Mouse (Mus musculus): ENCODE data around the gene Cacna1g. TPM values are rescaled to one million over a fixed set of nuclear protein-coding genes. Genes with fewer than 3 reads are reported as not detected.
"Not testable (repeated sequence)": the region's sequence is repeated elsewhere in the genome, so short reads cannot be mapped to it uniquely, and the experiment has no call there.

Cacna1g gene
- polyA plus RNA-seq, 1 experiment from 2014 or later, result 18.8 TPM

GRCm38 (mm10) chr11:94393490-94393889 lies 80.5 kb downstream of the Cacna1g start:
- H3K27ac ChIP-seq (replicated peaks); H3K9ac ChIP-seq; H3K4me1 ChIP-seq (replicated peaks); H3K9me3 ChIP-seq; H3K4me3 ChIP-seq; H3K4me2 ChIP-seq; H3K36me3 ChIP-seq; ATAC-seq (ENCODE audit: low FRiP score, low read depth): not testable (repeated sequence)
- 88% methylated on average over 4 of the region's 4 CpGs for WGBS
- peaks cover 11% of the 10 kb centered on the region; the same call in 1 of the 2 replicates for H3K27me3 ChIP-seq

DNA sequence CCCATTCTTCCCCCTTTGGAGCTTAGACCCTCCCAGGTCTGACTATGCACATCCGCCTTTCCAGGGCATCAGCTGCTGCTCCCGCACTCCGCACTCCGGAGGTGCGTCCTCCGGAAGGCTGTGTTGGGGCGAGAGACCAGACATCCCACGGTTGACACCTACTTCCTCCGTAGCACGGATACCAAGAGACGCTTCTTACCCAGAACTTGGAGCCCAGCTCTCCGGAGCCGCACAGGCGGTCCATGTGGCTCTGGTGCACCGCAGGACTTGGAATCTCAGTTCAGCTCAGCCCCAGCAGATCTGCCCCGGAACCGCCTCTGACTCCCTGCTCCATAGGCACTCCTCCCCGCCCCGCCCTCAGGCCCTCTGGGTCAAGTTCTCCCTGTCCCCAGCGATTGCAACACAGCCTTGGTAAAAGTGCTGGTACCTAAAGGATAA lies 81.3 kb downstream of the Cacna1g start, which contains the start of gene Abcc3:
Gene Abcc3, minus strand, starts transcription at position 326 of the 438 bp plus-strand sequence.
- H3K27me3 ChIP-seq, result peaks cover 11% of the 10 kb centered on the region; the same call in 1 of the 2 replicates
- ATAC-seq (ENCODE audit: low FRiP score, low read depth), result no peak
- no peaks in the 10 kb centered on the region for H3K9me3 ChIP-seq
- no peak within 1 kb of the TSS for H3K27ac ChIP-seq (replicated peaks)
- H3K9ac ChIP-seq, result no peak within 1 kb of the TSS
- WGBS, result 18% methylated on average over 20 of the region's 20 CpGs
- 0 out of 2 replicates have a peak, but pooled peaks cover 6% of the 10 kb centered on the region for H3K4me1 ChIP-seq (replicated peaks)
- no peaks in the 10 kb centered on the region for H3K36me3 ChIP-seq
- H3K4me3 ChIP-seq, result peak within 1 kb of the TSS; percentile 13
- peak within 1 kb of the TSS; percentile 46 for H3K4me2 ChIP-seq

DNA sequence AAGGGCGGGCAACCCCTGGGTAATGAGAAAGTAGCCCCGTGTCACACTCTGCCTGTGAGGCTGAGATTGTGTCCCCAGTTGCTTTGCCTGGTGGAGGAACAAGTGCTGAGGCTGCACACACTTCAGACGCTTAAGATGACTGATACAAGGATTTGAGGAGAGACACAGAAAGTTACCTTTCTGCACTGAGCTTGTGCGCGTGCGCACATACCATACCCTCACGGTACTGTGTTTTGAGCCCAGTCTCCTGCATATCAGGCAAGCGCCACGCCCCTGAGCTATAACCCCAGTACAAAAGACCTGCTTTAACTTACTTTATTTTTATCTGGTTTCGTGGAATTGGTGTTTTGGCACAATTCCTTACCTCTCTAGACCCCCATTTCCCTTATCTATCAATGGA lies 82.3 kb downstream of the Cacna1g start:
- 91% methylated on average over 10 of the region's 10 CpGs for WGBS
- Histone ChIP-seq H3K4me3 (no peak overlapping the region), H3K36me3 (no peaks in the 10 kb centered on the region), H3K9ac (no peak overlapping the region), H3K27ac (replicated peaks) (no peak overlapping the region), H3K4me1 (replicated peaks) (peaks cover 7% of the 10 kb centered on the region), H3K4me2 (no peak overlapping the region), H3K9me3 (no peaks in the 10 kb centered on the region), H3K27me3 (peaks cover 11% of the 10 kb centered on the region; the same call in 1 of the 2 replicates)
- no peak for ATAC-seq (ENCODE audit: low FRiP score, low read depth)

GRCm38 (mm10) chr11:94390825-94391224 lies 83.2 kb downstream of the Cacna1g start:
- Histone ChIP-seq H3K4me1 (replicated peaks) (peaks cover 16% of the 10 kb centered on the region), H3K27ac (replicated peaks) (no peak overlapping the region), H3K27me3 (peaks cover 11% of the 10 kb centered on the region; the same call in 1 of the 2 replicates), H3K4me3 (no peak overlapping the region), H3K9me3 (no peaks in the 10 kb centered on the region), H3K36me3 (no peaks in the 10 kb centered on the region), H3K4me2 (no peak overlapping the region), H3K9ac (no peak overlapping the region)
- WGBS, result 86% methylated on average over 6 of the region's 6 CpGs
- no peak for ATAC-seq (ENCODE audit: low FRiP score, low read depth)

GRCm38 (mm10) chr11:94389724-94390396 lies 84.1 kb downstream of the Cacna1g start:
- Histone ChIP-seq H3K4me1 (replicated peaks) (peaks cover 20% of the 10 kb centered on the region), H3K27ac (replicated peaks) (no peak overlapping the region), H3K9ac (no peak overlapping the region), H3K27me3 (peaks cover 11% of the 10 kb centered on the region; the same call in 1 of the 2 replicates), H3K4me3 (no peak overlapping the region), H3K4me2 (no peak overlapping the region), H3K9me3 (no peaks in the 10 kb centered on the region), H3K36me3 (no peaks in the 10 kb centered on the region)
- no peak for ATAC-seq (ENCODE audit: low FRiP score, low read depth)
- 71% methylated on average over 6 of the region's 6 CpGs for WGBS

DNA sequence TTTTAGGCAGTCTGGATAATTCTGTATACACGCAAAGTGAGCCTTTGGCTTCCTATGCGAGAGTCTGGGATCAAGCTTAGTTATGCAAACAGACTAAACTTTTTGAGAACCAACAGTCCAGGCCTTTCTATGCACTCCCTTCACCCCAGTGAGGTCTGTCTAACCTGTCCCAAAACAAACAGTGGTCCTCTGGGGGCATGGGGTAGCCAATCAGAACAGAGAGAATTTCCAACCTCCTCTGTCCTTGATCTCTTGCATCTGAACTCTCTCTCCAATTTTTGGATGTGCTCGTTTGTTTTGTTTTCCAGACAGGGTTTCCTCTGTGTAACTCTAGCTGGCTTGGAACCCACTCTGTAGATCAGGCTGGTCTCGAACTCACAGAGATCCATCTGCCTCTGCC lies 85.0 kb downstream of the Cacna1g start:
- Histone ChIP-seq H3K4me3 (no peak overlapping the region), H3K27me3 (peaks cover 8% of the 10 kb centered on the region; the same call in 1 of the 2 replicates), H3K9me3 (no peaks in the 10 kb centered on the region), H3K9ac (no peak overlapping the region), H3K4me1 (replicated peaks) (peaks cover 20% of the 10 kb centered on the region), H3K4me2 (no peak overlapping the region), H3K36me3 (no peaks in the 10 kb centered on the region), H3K27ac (replicated peaks) (no peak overlapping the region)
- WGBS, result 88% methylated on average over 4 of the region's 4 CpGs
- ATAC-seq (ENCODE audit: low FRiP score, low read depth), result no peak

DNA sequence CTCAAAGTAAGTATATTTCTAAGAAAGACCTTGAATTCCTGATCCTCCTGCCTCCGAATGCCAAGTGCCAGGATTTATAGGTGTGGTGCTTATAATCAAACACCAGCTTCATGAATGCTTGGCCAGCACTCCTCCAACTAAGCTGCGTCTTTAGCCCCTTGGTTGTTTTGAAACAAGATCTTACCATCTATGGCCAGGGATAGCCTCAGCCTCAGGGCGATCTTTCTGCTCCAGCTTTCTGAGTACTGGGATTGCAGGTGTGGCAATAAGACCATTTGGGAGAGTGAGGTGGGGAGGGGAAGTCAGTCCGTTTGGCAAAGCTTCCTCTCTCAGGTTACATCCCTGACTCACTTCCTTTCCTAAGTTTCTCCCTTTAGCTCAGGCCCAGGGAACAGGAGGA lies 86.2 kb downstream of the Cacna1g start:
- peaks cover 19% of the 10 kb centered on the region for H3K4me1 ChIP-seq (replicated peaks)
- H3K9ac ChIP-seq, result no peak overlapping the region
- WGBS, result 83% methylated on average over 4 of the region's 4 CpGs
- H3K4me3 ChIP-seq, result no peak overlapping the region
- no peaks in the 10 kb centered on the region for H3K36me3 ChIP-seq
- no peak overlapping the region for H3K4me2 ChIP-seq
- no peaks in the 10 kb centered on the region for H3K9me3 ChIP-seq
- no peak for ATAC-seq (ENCODE audit: low FRiP score, low read depth)
- H3K27me3 ChIP-seq, result peaks cover 3% of the 10 kb centered on the region; the same call in 1 of the 2 replicates
- no peak overlapping the region for H3K27ac ChIP-seq (replicated peaks)

- Histone ChIP-seq H3K4me3 (no peak overlapping the region), H3K9ac (no peak overlapping the region), H3K27ac (replicated peaks) (peak overlapping the region; percentile 13; the same call in 1 of the 2 replicates), H3K4me1 (replicated peaks) (peaks cover 15% of the 10 kb centered on the region), H3K27me3 (no peaks in the 10 kb centered on the region), H3K36me3 (no peaks in the 10 kb centered on the region), H3K4me2 (peak overlapping the region; percentile 21; the same call in 1 of the 2 replicates), H3K9me3 (no peaks in the 10 kb centered on the region)
- peak; percentile 74; the same call in 1 of the 2 replicates for ATAC-seq (ENCODE audit: low FRiP score, low read depth)
- 12% methylated on average over 12 of the region's 12 CpGs for WGBS
Measured at GRCm38 (mm10) chr11:94385977-94386771, 87.8 kb downstream of the Cacna1g start.

DNA sequence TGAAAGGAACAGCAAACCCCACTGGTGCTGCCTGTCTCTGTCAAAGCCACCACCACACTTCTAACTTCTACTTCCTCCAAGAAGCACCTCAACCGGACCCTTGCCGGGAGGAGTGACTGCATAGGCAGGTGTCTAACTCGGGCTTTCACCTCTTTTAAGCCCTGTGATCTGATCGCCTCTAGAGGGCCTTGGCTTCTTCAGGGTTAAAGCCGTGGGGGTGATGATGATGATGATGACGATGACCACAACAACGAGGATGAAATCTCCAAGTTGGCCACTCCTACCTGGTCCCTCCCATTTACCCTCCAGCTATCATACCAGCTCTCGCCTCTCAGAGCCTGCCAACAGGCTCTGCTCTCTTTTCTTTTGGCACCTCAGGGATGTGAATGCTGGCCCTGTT lies 94.3 kb downstream of the Cacna1g start:
- no peak for ATAC-seq (ENCODE audit: low FRiP score, low read depth)
- H3K36me3 ChIP-seq, result no peaks in the 10 kb centered on the region
- H3K4me2 ChIP-seq, result no peak overlapping the region
- no peak overlapping the region for H3K4me3 ChIP-seq
- no peak overlapping the region for H3K27ac ChIP-seq (replicated peaks)
- H3K9ac ChIP-seq, result no peak overlapping the region
- no peaks in the 10 kb centered on the region for H3K4me1 ChIP-seq (replicated peaks)
- H3K27me3 ChIP-seq, result no peaks in the 10 kb centered on the region
- no peaks in the 10 kb centered on the region for H3K9me3 ChIP-seq
- 77% methylated on average over 8 of the region's 8 CpGs for WGBS

DNA sequence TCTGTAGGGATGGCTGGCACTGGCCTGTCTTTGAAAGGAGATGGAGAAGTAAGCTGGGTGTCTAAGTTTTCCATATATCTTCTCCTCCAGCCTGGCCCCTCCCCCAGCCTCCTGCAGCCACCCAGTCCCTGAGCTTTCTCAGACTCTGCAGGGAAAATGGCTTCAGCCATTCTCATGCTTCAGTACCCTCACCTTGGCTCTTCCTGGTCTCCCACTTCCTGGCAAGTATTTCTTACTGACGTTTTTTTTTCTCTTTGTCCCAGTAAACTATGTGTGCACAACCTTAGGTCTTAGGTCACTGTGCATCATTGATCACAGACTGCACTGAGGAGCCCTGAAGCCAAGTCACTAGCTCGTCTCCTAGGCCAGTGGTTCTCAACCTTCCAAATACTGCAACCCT lies 94.9 kb downstream of the Cacna1g start:
- no peak overlapping the region for H3K9ac ChIP-seq
- H3K27me3 ChIP-seq, result no peaks in the 10 kb centered on the region
- 12% methylated on average over 2 of the region's 2 CpGs for WGBS
- H3K4me3 ChIP-seq, result no peak overlapping the region
- H3K36me3 ChIP-seq, result no peaks in the 10 kb centered on the region
- no peak overlapping the region for H3K4me2 ChIP-seq
- H3K9me3 ChIP-seq, result no peaks in the 10 kb centered on the region
- H3K27ac ChIP-seq (replicated peaks), result no peak overlapping the region
- ATAC-seq (ENCODE audit: low FRiP score, low read depth), result no peak
- no peaks in the 10 kb centered on the region for H3K4me1 ChIP-seq (replicated peaks)

- H3K4me1 ChIP-seq (replicated peaks), result no peaks in the 10 kb centered on the region
- WGBS, result 92% methylated on average over 13 of the region's 13 CpGs
Measured at GRCm38 (mm10) chr11:94374276-94374948, 99.6 kb downstream of the Cacna1g start.

GRCm38 (mm10) chr11:94370809-94371208 lies 103.2 kb downstream of the Cacna1g start:
- no peak overlapping the region for H3K27ac ChIP-seq (replicated peaks)
- WGBS, result 34% methylated on average over 5 of the region's 5 CpGs

More at GRCm38 (mm10) chr11:94374276-94374948, 99.6 kb downstream of the Cacna1g start:
- no peak overlapping the region for H3K27ac ChIP-seq (replicated peaks)
- no peak overlapping the region for H3K4me3 ChIP-seq
- H3K4me2 ChIP-seq, result no peak overlapping the region
- no peaks in the 10 kb centered on the region for H3K9me3 ChIP-seq
- no peak overlapping the region for H3K9ac ChIP-seq
- H3K27me3 ChIP-seq, result no peaks in the 10 kb centered on the region
- no peaks in the 10 kb centered on the region for H3K36me3 ChIP-seq
- no peak for ATAC-seq (ENCODE audit: low FRiP score, low read depth)

More at GRCm38 (mm10) chr11:94370809-94371208, 103.2 kb downstream of the Cacna1g start:
- Histone ChIP-seq H3K9ac (no peak overlapping the region), H3K4me3 (no peak overlapping the region), H3K4me2 (no peak overlapping the region), H3K9me3 (no peaks in the 10 kb centered on the region), H3K27me3 (no peaks in the 10 kb centered on the region), H3K36me3 (no peaks in the 10 kb centered on the region), H3K4me1 (replicated peaks) (no peaks in the 10 kb centered on the region)
- ATAC-seq (ENCODE audit: low FRiP score, low read depth), result no peak

Data from hindbrain, embryonic 15.5 days (tissue).